Mouse (Mus musculus): Measurements from ENCODE around the gene Rtl5. TPM values are rescaled to one million over a fixed set of nuclear protein-coding genes. Genes with fewer than 3 reads are reported as not detected.
"Not testable (repeated sequence)": the region's sequence is repeated elsewhere in the genome, so short reads cannot be mapped to it uniquely, and the experiment has no call there.

Gene Rtl5
- total RNA-seq (2015) (0.59 and 0.76 TPM in 2 replicates), total RNA-seq (2017) (1.2 and 2.1 TPM in 2 replicates)

DNA sequence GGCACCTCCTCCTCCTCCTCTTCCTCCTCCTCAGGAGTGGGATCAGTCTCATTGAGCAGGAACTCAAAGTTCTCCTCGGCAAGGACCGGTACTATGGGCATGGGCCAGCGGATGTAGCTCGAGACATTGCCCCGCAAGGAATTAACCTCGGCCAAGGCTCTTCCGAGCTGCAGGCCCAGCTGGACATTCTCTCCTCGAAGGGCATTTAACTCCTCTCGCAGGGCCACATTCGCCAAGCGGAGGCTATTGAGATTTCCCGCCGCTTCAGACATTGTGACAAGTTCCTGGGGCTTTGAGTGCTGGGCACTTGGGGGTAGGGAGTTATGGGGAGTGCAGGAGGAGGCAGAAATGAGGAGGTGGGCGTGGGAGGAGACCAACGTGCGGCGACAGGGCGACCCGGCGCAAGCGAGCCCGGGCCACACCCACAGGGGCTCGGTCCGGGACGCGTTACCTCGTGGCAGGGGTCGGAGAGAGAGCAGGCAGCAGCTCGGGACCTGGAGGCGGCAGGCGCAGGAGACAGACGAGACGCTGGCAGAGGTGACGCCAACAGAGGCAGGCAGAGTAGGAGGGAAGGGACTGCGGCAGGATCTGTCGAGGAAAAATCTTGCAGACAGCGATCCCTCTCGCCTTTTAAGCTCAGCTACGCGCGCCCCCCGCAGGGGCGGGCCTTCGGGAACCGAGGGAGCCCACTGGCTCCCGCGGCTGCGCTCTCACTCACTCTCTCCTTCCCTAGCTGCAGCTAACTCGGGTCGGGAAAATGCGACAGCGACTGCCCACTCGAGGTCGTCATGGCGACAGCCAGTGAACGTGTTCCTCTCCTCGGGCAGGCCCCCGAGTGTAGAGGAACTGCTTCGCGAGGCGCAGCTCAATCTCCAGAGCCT, at the start of gene Rtl5:
Rtl5 (minus strand) TSS at position 714 of the 881 bp plus-strand sequence.
- ATAC-seq (replicated peaks; ENCODE audit: poor library complexity) = peak; percentile 79

DNA sequence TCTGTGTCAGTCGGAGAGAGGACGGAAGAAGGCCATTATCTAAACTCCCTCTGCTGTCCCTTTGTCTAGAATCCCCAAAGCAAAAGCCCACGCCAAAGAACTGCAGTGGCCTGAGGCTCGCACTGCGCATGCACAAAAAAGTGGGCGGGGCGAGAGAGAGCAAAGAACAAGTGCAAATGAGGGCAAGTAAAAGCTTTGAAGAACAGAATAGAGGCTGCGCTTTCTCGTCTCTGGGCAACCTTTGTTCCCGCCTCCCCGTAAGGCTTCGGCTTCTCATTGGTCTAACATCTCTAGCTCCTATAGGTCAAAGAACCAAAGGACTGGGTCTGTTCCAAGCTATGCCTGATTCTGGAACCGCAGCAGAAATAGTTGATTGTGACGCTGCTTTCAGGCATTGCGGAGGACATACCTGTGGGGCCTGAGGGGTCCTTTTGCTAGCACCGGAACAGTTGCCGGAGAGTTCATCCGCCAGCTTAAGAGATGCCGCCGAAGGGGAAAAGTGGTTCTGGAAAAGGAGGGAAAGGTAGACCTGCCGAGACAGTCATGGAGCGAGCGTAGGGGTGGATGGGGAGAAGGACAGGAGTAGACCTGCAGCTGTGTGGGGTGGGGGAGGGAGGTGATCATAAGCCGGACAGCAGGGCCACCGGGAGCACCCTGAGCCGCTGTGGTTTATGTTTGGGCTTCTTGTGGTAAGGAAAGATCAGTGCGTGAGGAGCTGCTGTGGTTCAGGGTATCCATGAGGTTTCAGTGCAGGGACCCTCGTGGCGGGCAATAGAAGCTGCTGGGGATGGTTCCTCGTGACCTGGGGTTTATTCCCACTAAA, 48.1 kb upstream of the Rtl5 start, which contains the start of gene Pin4:
Pin4 (plus strand) TSS at position 406 of the 823 bp plus-strand sequence.
- ATAC-seq (replicated peaks; ENCODE audit: poor library complexity) = peak; percentile 99

DNA sequence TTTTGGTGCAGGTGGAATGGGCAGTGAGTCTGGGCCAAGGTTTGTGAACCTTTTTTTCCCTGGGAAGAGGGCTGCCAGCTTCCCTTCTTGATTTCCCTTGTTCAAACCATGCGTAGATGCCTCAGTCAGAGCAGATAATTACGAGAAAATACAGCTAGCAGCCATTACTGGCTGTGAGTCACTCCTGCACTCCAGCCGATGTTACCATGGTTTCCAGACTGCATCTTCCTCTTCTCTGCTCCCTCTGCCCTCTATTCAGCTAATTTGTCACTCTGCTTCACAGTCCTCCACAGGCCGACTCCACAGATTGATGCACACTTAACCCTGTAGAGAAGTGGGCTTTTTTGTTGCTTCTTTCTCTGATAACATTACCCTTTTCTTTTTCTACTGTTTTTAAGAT, 44.6 kb upstream of the Rtl5 start:
- no peak for ATAC-seq (replicated peaks; ENCODE audit: poor library complexity)

DNA sequence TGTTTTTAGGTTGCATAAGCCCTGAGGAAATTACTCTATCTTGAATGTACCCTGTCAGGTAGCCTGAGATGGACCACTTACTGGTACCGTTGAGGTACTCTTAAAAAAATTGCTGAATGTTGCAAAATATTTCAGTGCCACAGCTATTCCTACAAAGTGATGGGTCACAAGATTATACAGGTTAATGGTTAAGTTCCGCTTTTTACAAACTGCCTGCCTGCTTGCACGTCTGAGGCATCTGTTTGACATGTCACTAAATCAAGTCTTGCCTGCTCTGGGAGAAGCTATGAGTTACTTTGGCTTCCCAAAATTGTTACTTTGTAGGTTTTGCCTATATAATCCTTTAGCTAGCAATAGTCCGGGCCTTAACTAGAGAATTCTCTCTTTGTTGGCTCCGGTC, 38.2 kb upstream of the Rtl5 start:
- not testable (repeated sequence) for ATAC-seq (replicated peaks; ENCODE audit: poor library complexity)

DNA sequence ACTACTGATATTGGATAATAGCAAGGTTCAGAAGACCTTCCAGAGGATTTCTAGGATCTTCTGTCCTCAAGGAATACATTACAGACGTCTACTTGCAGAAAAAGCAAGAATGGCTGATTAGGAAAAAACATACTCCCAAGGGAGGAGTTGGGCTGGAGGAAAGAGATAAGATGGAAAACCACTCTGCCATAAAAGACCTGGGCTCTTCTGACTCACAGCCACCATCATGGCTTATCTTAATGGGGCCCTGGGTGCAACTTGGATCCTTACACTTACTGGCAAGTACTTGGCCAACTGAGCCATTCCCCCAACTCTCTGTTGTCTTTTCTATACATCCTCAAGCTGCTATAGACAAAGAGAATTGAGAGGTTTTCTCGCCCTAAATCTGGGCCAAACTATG, 32.7 kb upstream of the Rtl5 start:
- ATAC-seq (replicated peaks; ENCODE audit: poor library complexity) = not testable (repeated sequence)

DNA sequence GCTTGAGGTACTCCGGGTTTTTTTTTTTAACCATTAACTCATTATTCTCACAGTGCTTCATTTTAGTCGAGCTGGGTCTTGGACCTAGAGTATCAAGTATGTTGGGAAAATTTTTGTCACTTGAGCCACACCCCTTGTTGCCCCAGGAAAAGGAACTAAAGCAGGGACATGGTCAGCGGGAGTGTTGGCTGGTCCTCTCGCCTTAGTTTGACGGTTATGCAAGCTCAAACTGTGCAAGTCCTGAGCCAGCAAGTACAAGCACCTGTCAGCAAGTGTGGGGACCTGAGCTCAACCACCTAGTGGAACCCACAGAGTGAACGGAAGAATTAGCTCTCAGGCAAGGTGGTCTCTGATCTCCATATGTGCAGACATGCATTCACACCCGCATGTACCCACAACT, 30.8 kb upstream of the Rtl5 start:
- ATAC-seq (replicated peaks; ENCODE audit: poor library complexity) = peak; percentile 42

DNA sequence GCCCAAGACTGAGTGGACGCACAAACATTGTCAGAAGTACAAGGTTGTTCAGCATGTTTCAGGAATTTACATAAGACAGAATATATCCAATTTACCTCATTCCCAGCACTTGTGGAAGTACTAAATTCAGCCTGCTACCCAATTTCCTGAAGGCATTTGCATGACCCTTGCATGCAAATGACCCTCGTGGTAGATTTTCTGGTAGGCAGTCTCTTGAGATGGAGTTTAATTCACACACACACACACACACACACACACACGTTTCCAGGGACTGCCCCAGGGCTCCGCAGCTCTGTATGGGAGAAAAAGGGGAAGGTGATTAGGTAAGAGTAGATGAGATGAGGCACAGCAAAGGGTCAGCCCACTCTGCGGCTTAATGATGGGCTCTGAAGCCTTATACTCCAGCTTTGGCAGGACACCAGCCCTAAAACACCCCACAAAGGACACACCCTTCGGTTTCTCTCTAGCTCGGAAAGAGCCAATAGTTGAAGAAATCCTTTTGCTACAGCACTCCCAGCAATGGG, 23.3 kb upstream of the Rtl5 start:
- peak; percentile 95 for ATAC-seq (replicated peaks; ENCODE audit: poor library complexity)

DNA sequence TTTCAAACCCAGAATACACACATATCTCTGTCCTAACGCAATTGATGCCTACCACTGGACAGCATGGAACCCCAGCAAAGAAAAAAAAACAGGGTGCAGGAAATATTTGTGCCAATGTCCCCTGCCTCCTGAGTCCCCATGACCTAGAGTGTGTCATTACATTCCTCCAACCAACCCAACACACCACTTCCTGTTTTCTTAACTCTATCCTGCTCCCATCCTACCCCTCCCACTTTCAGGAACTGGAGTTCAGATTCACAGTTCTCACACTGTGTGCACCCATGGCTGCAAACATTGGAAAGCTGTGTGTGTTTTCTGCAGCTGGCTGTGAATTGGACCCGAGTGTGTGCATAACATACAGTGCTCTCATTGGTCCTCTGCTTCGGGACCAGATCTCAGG, 19.5 kb upstream of the Rtl5 start:
- peak; percentile 72 for ATAC-seq (replicated peaks; ENCODE audit: poor library complexity)

DNA sequence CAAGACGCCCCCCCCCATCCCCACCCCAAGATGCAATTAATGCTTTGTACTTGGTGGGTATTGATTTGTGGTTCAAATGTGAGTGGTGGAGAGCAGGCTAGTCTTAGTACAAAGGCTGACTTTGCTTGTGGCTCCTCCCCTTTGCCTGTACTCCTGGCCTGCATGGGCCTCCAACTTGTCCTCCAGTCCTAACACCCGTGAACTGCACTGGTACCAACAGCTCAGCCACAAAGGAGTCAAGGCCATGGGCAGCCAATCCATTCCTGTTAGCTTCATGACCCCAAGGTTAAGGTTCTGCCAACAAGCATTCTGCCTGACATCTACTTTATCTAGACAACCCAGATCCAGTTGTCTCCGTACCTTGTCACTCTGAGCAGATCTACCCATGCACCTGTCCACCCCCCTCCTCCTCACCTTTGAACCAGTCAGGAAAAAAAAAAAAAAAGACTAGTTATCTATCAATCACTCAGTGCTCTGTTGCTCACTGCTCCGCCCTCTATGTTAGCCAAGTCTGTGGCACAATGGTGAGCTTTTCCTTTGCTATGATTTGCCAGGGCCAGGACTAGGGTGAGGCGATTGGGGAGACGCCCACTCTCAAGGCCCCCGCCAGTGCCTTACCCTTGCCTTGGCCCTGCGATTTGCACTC, 14.8 kb upstream of the Rtl5 start:
- ATAC-seq (replicated peaks; ENCODE audit: poor library complexity) = no peak

DNA sequence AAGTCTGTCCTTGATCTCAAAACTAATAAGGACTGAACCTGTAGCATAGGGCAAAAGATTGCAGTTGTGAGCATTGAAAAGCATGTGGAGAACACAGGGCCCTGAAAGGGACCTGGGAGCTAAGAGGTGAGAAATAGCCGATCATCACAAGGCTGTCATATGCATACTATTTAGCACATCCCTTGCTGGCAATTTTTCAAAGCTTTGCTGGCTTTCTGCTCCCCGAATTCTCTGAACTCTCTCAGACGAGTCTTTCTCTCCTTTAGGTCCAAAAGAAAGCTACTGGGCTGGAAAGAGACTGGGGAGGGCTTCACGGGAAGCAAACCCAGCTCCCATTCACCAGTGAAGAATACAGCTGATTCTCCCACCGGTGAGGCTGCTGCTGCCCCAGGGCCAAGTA, 11.2 kb upstream of the Rtl5 start:
- ATAC-seq (replicated peaks; ENCODE audit: poor library complexity) = no peak

DNA sequence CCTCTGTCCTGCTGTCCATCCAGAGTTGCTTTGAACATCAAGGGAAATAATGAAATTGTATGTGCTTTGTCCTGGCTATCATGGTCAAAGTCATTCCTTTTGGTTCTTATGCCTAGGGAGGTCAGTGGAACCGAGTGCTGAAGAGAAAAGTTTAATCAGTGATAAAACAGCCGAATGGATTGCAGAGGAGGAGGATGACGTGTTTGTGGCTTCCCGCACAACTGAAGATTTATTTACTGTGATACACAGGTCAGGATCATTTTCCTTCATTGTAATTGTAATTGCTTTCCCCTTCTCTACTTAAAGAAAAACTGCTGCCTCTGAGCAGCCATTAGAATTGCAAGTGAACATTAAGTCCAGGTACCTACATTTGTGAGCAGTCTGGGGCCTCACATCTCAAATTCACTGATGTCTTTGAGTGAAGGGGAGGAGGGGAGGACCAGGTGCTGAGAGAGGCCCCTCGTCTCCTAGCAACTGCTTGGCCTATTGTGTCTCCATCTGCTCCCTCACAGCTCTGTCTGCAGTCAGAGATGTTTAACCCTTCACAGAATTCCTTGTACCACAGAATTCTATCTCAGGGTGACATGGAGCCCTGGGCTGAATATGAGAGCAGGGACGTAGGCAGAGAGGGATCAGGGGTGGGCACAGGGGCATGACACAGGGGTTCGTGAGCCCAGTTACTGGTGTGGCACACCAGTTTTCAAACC, 10.6 kb upstream of the Rtl5 start:
- no peak for ATAC-seq (replicated peaks; ENCODE audit: poor library complexity)

DNA sequence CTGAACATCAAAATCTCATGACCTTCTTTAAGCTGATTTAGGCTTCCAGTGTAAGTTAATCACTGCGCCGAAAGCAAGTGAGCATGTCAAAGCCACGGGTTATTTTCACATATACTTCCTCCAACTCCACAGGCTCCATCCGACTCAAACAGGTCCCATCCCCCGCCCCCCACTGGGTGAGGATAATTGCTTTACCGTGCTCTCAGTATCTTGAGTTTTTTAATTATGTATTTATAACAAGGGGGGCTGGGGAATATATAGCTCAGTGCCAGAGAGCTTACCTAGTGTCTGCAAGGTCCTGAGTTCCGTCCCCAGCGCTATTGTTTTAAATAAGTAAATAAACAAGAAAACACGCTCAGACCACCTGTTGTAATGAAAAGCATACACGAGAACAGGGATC, 10.0 kb upstream of the Rtl5 start:
- no peak for ATAC-seq (replicated peaks; ENCODE audit: poor library complexity)

DNA sequence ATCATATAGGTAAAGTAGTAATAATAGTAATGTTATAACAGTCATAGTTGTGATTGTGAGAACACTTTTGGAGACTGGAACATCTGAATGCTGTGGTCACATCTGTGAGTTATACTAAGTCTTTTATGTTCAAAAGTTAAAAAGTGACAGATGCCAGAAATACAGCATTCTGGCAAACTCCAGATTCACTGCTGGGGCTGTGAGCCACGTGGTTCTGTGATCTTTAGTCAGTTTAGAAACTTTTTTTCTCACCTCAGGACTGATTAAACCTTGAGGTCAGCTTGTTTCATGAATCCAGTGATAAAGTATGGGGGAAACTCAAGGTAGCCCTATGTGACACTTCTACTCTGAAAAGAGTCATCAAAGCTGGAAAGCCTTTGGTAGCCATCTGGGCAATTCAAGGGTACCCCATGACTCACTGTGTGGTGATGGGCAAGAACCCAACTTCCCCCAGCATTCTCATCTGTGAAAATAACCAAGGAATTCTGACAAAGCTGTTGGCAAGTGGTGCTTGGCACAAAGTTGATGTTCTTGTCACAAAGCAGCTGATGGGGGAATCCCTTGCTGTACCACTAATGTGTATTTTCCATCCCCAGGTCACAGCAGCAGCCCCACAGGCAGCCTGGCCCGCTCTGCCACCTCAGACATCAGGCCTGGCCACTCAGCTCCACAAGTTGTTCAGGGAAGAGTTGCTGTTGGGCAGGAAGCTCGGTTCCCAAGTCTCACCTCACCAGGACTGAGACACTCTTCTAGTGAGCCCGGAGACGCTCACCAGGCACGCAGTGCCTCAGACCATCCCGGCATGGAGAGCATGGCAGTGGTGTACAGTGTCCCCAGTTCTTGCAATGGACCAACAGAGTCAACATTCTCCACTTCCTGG, 6.0 kb upstream of the Rtl5 start:
- ATAC-seq (replicated peaks; ENCODE audit: poor library complexity) = no peak

DNA sequence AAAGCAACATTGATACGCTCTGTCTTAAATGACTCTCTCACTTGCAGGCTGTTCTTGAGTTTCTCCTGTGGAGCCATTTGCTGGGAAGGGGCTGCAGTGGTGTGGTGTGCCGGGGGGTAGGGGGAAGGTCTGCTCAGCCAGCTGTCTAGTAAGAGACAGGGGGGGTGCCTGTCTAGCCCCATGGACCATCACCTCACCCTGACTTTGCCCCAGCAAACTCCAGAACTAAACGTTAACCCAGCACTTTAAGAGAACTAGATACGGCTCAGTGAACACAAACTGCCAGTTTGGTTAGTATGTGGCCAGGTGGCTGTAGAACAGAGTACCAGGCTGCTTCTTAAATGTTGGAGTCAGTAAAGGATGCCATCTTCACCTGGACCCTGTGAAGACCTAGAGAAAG, 4.1 kb upstream of the Rtl5 start:
- no peak for ATAC-seq (replicated peaks; ENCODE audit: poor library complexity)

DNA sequence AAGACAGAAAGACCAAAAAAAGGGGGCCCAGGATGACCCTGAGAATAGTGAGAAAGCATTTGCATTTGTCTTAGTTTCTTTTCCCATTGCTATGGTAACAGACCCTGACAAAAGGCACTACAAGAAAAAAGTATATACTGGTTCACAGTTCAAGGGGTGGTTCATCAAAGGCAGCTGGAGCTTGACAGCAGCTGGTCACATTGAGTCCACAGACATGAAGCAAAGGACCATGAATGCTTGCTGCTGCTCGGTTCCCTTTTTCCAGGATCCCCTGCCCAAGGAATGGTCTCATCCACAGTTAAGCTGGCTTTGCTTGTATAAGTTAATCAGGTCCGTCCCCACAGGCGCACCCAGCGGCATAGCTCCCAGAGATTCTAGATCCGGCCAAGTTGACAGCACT, 3.3 kb upstream of the Rtl5 start:
- ATAC-seq (replicated peaks; ENCODE audit: poor library complexity) = no peak

DNA sequence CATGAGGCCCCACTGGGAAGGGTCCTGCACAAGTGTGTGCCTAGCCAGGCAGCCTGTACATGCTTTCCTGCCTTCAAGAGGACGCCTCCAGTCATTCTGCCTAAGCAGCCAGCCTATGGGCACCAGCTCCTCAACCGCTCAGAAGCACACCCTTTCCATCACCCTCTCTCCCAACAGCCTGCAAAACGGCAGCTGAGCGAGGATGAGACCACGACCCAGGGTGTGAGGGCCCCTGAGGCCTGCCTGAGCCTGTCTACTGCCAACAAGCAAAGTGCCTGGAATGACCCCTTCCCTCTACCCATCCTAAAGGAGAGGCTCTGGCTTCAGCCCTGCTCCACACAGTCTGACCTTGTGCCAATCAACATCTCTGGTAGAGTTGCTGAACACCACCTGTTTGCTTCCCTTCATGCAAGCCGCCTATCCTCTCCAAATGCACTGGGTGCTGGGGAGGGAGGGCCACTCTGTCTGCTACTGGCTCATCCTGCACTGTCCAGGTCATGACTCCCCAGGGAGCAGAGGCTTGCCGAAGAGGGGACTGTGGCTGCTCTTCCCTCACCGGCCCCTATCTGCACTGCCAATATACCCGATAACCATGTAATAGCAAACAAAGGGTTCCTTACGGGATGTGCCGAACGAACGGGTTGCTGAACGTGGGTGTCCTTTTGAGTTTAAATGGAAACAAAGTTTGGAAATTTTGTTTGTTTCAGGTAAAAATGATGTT, 2.7 kb upstream of the Rtl5 start:
- no peak for ATAC-seq (replicated peaks; ENCODE audit: poor library complexity)

DNA sequence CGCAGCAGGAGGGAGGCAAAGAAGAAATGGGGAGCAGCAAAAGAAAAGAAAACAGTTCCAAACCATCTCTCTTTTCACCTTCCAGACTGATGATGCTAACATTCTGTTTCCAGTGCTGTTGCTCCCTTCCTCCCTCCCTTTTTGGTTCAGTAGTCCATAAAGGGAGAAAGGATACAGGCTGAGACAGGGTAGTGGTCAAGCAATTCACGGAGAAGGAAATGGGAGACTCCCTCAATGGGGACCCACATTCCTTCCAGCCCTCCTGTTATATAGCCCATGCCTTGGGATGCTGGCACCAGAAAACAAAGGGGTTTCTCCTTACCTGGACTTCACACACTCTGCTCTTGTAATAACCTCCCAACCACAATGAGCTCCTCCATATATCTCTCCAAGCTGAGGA, 413 bp upstream of the Rtl5 start:
- no peak for ATAC-seq (replicated peaks; ENCODE audit: poor library complexity)

DNA sequence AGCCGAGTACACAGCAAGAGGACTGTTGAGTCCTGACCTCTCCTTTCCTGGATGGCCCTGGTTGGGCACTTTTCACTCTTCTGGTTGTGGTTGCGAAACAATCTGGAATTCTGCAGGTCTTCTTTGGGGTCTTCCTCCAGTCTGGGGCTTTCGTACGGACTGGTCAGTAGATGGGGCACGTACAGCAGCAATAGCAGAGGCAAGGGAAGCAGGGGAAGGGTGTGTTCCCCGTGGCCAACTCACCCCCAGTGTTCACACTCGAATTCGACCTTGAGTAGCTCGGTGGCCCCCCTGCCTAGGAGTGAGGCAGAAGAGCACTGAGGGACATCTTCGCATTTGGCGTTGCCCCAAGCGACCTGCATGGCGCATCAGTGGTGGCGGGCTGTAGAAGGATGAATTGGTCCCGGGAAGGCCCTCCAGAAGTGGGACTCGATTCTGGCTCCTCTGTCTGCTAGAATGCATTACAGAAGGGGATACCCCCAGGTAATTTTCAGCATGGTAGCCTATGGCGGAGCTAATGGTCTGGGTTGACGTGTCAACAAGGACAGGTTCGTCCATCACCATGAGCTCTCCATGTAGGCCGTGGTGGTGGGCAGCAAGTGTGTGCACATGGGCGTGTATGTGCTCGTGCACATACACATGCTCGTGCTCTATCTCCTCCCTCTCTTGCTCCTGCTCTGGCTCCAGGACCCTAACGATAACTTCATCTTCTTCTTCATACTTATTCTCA, 2.1 kb downstream of the Rtl5 start:
- no peak for ATAC-seq (replicated peaks; ENCODE audit: poor library complexity)
